Mouse (Mus musculus): ENCODE measurements around the gene Tnfrsf19.

Gene Tnfrsf19

DNA sequence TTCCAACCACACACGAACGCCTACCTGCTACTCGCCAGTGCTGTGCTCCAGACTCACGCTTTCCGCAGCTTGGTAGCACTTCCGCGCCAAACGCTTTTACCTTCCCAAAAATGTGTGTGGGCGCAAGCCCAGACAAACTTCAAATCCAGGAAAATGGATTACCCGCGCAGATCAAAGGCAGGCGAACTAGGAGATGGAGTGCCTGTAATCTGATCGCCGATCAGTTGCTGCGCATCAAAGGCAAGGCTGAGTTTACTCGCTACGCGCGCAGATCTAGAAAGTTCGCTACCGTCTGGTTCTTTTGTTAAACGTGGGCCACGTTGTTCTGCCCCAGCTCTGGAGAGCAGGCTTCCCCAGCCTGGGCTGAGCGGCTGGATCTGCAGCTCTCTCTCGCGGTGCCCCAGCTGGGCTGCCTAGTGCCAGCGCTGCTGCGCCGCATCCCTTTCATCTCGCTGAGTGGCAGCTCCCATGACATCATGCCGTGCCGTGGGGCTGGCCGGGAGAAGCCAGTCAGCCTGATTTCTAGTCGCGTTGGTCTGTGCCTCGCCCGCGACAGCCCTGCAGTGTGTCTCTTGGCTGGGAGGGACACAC lies at the start of gene Tnfrsf19:
Gene Tnfrsf19 (minus strand): TSS at position 400 of the 591 bp plus-strand sequence.
- peak; percentile 83 to 85 for DNase-seq (ENCODE audit: low spot score in 2 of 2)

DNA sequence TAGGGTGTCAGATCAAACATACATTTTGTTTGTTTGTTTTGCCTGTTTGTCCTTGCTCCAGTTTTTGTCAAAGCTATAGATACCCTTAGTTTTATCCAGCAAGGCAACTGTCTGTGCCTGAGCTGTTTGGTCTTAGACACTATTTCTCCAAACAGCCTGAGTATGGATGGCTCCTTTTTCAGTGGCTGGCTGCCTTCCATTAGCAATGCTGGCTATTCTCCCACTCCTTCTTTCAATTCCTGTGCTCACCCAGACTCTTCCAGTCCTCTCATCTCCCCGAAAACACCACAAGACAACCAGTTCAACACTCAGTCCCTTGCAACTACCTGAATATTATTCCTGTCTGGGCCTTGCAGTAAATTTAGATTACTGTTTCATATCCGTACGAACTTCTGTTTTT lies 45.8 kb upstream of the Tnfrsf19 start:
- peak; percentile 51 to 64 for DNase-seq (ENCODE audit: low spot score in 2 of 2)

- DNase-seq (ENCODE audit: low spot score in 2 of 2): peak; percentile 22 to 49
Measured at GRCm38 (mm10) chr14:61090955-61091354, 44.7 kb upstream of the Tnfrsf19 start.

DNA sequence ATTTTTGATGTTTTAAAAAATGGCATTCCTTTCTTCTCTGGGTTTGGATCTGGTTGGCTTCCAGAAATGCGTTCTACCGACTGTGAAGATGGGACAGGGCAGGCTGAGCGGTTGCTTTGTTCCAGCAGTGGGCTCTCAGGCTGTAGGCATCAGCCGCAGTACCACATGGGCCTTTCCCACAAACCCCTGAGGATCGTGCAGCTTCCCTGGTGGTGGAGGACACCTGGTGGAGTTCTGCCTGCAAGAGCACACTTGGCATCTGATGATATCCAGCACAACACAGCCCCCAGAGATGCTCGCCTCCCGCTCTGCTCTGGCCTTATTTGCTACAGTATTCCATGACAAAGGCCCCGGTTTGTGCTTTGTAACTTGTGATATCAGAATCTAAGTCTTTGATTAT lies 41.9 kb upstream of the Tnfrsf19 start:
- no peak for DNase-seq (ENCODE audit: low spot score in 2 of 2)

- DNase-seq (ENCODE audit: low spot score in 2 of 2): peak; percentile 45 to 57
Measured at GRCm38 (mm10) chr14:61085325-61085724, 39.0 kb upstream of the Tnfrsf19 start.

GRCm38 (mm10) chr14:61069555-61069954 lies 23.3 kb upstream of the Tnfrsf19 start:
- no peak for DNase-seq (ENCODE audit: low spot score in 2 of 2)

GRCm38 (mm10) chr14:61061729-61062128 lies 15.4 kb upstream of the Tnfrsf19 start:
- DNase-seq (ENCODE audit: low spot score in 2 of 2): no peak

GRCm38 (mm10) chr14:61059316-61059945 lies 13.1 kb upstream of the Tnfrsf19 start:
- no peak for DNase-seq (ENCODE audit: low spot score in 2 of 2)

DNA sequence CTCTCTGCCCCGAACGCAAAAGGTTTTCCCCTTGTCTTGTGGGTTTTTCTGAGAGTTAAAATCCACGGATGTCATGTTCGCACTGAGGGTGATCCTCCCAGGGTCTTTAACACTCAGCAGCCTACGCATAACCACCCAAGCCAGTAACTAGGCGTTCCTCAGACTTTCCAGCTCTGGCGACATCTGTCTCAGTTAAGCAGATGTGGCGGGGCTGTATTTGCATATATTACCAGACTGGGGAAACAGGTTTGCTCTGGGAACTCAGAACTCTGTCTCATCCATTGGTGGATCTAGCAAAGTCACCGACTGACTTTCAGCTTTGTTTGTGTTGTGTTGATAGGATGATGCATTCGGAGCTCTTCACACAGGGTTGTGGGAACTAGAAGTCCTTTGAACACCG lies 10.7 kb upstream of the Tnfrsf19 start:
- DNase-seq (ENCODE audit: low spot score in 2 of 2): no peak

DNA sequence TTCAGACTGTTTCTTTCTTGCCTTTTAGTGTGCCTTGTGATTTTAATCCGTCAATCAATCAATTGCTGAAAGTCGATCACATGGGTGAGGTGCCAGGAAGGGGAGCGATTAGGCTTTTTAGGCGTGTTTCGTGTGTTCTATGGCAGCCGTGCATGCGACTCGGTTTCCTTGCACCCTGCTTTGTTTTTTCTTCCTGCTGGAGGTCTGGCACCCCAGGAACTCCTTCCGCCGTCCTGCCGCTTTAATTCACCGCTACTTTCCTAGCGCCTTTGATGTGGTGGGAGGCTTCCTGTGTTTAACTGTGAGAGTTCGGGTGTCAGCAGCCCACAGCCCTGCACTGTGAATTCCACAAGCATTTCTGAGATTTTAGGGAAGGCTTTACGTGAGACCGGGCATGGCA lies 10.2 kb upstream of the Tnfrsf19 start:
- DNase-seq (ENCODE audit: low spot score in 2 of 2): no peak

DNA sequence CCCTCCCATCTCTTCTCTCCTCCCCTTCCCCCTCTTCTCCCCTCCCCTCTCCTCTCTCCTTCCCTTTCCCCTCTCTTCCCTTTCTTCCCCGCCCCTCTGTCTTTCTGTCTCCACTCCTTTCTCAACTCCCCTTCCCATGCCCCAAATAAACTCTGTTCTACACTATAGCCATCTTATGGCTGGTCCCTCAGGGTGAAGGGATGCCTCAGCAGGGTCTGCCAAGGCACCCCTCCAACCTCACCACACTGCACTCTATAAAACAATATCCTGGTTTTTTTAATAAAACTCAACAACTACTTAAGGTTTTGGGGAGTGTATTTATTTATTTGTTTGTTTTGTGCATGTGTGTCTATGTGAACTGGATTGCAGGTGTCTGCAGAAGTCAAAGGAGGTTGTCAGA lies 9.6 kb upstream of the Tnfrsf19 start:
- no peak for DNase-seq (ENCODE audit: low spot score in 2 of 2)

- no peak for DNase-seq (ENCODE audit: low spot score in 2 of 2)
Measured at GRCm38 (mm10) chr14:61052163-61052562, 5.9 kb upstream of the Tnfrsf19 start.

GRCm38 (mm10) chr14:61045446-61046090 lies 722 bp downstream of the Tnfrsf19 start:
- DNase-seq (ENCODE audit: low spot score in 2 of 2): no peak

GRCm38 (mm10) chr14:61044316-61044715 lies 2.0 kb downstream of the Tnfrsf19 start:
- no peak for DNase-seq (ENCODE audit: low spot score in 2 of 2)

- no peak for DNase-seq (ENCODE audit: low spot score in 2 of 2)
Measured at GRCm38 (mm10) chr14:61043511-61044310, 2.6 kb downstream of the Tnfrsf19 start.

- DNase-seq (ENCODE audit: low spot score in 2 of 2): no peak
Measured at GRCm38 (mm10) chr14:61042291-61042690, 4.0 kb downstream of the Tnfrsf19 start.

DNA sequence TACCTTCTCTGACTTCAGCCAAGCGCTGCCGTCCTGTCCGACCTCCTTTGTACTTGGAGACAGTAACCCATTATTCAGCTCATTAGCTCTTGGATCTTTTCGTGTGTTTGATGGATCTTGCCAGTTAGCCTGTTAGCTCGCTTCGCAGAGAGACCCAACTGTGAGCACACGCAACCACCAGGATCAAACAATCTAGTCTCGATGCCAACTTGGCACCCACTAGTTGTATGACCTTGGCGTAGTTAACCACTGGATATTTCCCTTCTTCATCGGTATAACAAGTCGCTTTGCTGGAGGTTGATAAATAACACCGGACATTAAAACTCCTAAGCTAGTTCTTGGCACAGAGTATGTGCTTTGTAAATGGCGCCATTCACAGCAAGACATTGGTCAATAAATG lies 6.1 kb downstream of the Tnfrsf19 start:
- no peak for DNase-seq (ENCODE audit: low spot score in 2 of 2)

DNA sequence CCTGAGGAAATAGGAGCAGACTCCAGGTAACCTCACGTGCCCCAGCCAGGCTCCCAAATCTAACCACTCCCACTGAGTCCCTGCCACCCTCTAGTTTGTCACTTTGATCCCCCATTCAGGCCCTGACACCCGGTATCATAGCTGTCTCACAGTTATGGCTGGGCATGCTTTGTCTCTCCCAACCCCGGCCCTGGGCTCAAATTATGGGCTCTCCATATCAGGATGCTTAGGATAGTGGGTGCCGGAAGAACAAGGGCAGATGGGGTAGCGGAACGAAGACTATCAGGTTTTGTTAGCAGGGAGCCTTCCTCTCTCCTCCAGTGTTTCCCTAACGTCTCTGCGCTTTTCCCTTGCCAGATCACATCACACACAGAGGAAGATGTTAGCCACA lies 8.2 kb downstream of the Tnfrsf19 start:
- no peak for DNase-seq (ENCODE audit: low spot score in 2 of 2)

GRCm38 (mm10) chr14:61037321-61038081 lies 8.8 kb downstream of the Tnfrsf19 start:
- peak; percentile 69 to 73 for DNase-seq (ENCODE audit: low spot score in 2 of 2)

DNA sequence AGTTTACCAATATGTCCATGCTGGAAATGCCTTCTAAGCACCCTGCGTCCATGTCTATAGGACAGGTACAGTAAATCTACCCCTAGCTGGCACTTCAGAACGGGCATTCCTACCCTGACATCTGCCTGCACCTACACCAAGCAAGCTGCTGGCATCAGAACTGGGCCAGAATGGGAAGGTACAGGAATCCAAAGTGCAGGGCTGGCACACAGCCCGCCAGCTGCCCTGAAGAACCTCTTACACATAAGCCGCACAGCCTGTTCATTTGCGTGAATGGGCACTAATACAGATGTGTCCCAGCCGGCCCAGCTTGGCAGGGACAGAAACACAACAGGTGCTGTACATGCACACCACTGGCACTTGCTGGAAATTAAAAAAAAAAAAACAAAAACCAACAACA lies 15.9 kb downstream of the Tnfrsf19 start:
- no peak for DNase-seq (ENCODE audit: low spot score in 2 of 2)

GRCm38 (mm10) chr14:61024006-61024405 lies 22.3 kb downstream of the Tnfrsf19 start:
- no peak for DNase-seq (ENCODE audit: low spot score in 2 of 2)

- DNase-seq (ENCODE audit: low spot score in 2 of 2): no peak
Measured at GRCm38 (mm10) chr14:61022383-61022782, 23.9 kb downstream of the Tnfrsf19 start.

Data from frontal cortex, postnatal 36 days (tissue).